Mouse (Mus musculus) olfactory bulb, adult 2 months (tissue): Measurements from ENCODE around the gene Tmem203.

ENCODE experiments used
- CTCF ChIP-seq: fragments of 200-500 bp; IDR thresholded peaks from 2 replicates; pipeline ENCODE4 v1.5.1; 2012; ENCODE audit warnings: low read depth, mild to moderate bottlenecking, low read length, moderate library complexity; ENCODE audit not compliant: insufficient read depth
- POLR2A ChIP-seq: fragments of 200-500 bp; IDR thresholded peaks from 2 replicates; pipeline ENCODE4 v1.6.1; 2012; ENCODE audit warnings: mild to moderate bottlenecking, low read depth, low read length, moderate library complexity; ENCODE audit not compliant: insufficient read depth

GRCm38 (mm10) chr2:25213266-25213865, 41.9 kb upstream of the Tmem203 start:
- TF ChIP-seq CTCF (no peak), POLR2A (no peak)
